Mouse (Mus musculus) left cerebral cortex, postnatal 36 days (tissue): ENCODE measurements at regions not wholly inside any gene's neighbourhood (a gene's known extent, or its start where the extent isn't known, plus 50 kb on each side); places are given as distances from the start of the nearest gene placed in this dataset.

Experiments
- DNase-seq, 2 experiments: peaks; one replicate each; pipeline ENCODE4 v3.0.0; 2021 to 2022; ENCODE audit warnings: low spot score in 2 of 2, mixed read lengths in 1 of 2
- intact Hi-C: fragments of 180-260 bp; cut with DNase I; formaldehyde crosslinking; loops from one replicate; pipeline ENCODE4 v1.15.1; 2025

GRCm38 (mm10) chr10:68378212-68378611, 99.7 kb upstream of the Arid5b start:
- intact Hi-C loops, result no loop called here
- no peak for DNase-seq

DNA sequence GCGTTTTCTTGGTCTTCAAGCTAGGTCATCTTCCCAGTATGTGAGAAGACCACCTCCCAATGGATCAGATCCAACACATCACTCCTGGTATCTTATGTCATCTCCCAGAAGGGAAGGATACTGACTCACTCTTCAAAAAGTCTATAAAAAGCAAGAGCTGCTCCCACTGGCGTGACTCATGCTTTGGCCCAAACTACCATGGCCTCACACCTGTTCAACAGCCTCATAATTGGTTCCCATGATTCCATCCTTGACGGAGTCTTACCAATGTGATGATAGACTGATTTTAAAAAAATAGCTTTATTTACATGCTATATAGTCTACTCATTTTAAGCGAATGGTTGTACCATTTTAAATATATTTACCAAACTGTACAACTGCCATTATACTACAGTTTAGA, 98.9 kb upstream of the Arid5b start:
- intact Hi-C loops, result no loop called here
- no peak for DNase-seq

GRCm38 (mm10) chr10:68373875-68374274, 95.3 kb upstream of the Arid5b start:
- intact Hi-C loops, result no loop called here

GRCm38 (mm10) chr10:68371785-68372184, 93.2 kb upstream of the Arid5b start:
- intact Hi-C loops, result no loop called here

More at GRCm38 (mm10) chr10:68373875-68374274, 95.3 kb upstream of the Arid5b start:
- no peak for DNase-seq

DNA sequence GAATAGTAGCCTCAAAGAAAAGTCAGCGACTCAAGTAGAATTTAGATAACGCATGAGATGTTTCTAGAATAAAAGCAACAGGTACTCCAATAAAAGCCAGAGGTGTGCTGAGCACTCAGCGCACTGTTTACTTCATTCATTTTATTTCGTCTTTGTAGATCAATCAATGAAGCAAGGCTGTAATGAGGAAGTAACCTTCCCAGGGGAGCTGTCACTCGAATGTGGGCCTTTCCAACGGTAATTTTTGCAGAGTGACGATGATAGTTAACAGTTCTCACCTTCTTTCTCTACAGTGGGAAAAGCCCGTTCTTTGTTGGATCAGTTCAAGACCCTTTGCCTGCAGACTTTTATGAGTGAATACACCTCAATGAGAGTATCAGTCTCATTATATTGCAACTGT, 92.4 kb upstream of the Arid5b start:
- intact Hi-C loops, result no loop called here
- DNase-seq, result no peak

More at GRCm38 (mm10) chr10:68371785-68372184, 93.2 kb upstream of the Arid5b start:
- DNase-seq, result no peak

- no peak for DNase-seq
- intact Hi-C loops, result no loop called here
Observed at GRCm38 (mm10) chr10:68366796-68367195, 88.3 kb upstream of the Arid5b start.

DNA sequence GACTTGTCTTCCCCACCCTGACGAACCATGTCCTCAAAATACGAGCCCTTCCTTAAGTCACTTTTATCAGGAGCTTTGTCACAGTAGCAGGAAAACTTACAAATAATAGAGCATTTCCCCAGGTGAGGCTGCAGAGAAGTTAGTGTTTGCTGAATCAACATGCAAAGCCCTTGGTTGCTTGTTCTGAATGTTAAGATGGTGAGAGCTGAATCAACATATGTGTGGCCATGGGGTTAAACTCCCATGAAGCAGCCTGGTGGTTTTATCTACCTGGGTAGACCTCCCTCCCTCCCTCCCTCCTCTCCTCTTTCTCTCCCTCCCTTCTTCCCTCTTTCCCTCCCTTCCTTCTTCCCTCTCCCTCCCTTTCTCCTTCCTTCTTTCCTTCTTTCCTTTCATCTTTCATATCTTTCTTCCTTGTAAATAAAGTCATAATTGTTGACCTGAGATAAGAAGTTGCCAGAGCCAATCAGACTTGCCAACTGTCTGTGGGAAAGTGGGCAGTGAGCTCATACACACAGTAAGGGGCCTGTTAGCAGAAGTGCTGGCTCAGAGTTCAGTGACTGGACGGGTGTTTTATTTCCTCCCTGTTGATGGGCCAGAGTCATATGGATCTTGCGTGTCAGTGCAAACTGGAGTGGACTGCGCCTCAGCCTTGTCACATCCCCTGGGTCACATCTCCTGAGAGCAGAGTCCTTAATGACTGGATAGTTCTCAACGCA, 82.4 kb upstream of the Arid5b start:
- intact Hi-C loops, result no loop called here
- no peak for DNase-seq

- intact Hi-C loops, result no loop called here
- DNase-seq, result no peak
Observed at GRCm38 (mm10) chr10:68359135-68359534, 80.6 kb upstream of the Arid5b start.

DNA sequence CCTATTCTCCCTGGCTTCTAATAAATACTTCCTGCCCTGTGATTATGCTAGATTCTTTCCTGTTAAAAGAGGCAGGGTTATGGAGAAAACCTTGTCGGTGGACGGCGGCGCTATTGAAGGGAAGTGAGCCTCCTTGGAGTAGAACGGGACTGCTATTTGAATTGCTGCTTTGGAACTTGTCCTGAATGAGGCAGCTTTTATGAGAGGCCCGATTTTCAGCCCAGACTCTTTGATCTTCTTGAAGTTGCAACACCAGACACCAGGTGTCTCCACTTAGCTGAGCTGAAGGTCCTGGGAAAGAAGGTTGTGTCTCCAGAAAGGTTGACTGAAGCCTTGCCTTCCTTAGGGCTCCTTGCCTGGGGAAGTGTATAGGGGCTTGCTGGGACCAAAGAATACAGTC, 78.4 kb upstream of the Arid5b start:
- no peak for DNase-seq
- intact Hi-C loops, result no loop called here

- DNase-seq, result no peak
- intact Hi-C loops, result no loop called here
Observed at GRCm38 (mm10) chr10:68356521-68356920, 78.0 kb upstream of the Arid5b start.

DNA sequence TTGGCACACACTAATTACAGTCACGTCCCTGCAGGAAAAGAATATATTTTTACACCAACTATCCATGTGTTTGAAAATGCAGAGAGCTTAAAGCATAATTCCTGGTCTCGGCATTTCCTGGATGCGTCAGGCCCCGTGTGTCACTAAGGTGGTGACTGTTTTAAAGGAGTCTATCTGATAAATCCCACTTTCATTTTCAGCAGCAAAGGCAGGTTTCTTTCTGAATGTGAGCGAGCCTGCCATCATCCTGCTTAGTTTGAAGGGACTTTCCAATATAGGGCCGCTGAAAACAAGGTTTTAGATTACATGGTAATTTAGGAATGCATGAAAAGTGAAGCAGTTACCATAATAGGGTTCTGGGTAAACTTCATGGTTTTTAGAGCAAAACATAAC, 77.5 kb upstream of the Arid5b start:
- no peak for DNase-seq

DNA sequence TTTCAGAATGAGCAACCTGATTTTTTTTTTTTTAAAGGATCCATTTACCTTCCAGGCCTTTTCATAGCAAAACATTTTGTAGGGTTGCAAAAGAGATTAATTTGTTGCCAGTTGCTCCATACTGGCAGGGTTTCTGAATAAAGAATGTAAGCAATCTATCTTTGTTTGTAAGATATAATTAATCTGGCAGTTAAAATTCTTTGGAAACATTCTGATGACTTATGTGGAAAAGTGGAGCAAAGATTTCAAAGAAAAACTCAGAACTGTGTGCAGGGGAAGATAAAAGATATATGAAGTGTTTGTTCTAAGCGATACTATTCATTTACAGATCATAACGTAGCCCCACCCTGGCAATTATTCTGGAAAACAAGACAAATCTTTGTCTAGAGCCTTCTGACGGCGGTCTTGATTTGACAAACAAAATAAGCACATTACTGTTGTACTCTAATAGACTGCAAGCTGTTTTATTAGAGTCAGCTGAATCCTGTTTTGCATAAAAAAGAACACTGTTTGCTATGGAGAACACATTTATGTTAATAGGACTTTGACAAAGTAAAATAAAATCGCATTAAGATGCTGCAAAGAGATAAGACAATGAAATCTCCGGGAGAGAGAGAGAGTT, 77.0 kb upstream of the Arid5b start:
- intact Hi-C loops, result no loop called here
- no peak for DNase-seq

More for the DNA sequence above, 77.5 kb upstream of the Arid5b start:
- intact Hi-C loops, result no loop called here

GRCm38 (mm10) chr10:68354335-68355231, 76.0 kb upstream of the Arid5b start:
- intact Hi-C loops, result loop anchor here (5.0 kb wide), 1 partner anchor 77 kb away; the partner anchor contains the start of gene Arid5b
- DNase-seq, result no peak

DNA sequence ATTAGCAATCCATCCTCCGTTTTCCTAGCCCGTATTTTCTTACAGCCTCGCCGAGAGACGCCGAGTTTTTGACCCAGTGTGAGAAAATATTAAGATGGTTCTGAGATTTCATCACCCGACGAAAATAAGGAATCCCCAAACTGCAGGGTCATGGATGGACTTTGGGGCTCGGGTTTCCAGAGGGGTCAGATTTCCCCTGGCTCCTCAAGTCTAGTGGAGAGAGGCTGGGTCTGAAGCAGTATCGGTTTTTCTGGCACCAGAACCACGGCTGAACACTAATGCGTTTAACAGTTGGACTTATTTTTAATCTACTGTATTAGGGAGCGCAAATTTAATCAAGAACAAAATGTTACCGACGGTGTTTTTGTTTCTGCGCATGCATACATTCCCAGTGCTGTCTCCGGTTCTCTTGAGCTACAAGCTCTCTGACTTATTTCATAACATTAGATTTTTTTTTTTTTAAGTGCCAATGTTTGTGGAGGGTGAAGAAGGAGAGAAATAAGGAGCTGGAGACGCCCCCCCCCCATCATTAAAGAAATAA, 75.2 kb upstream of the Arid5b start:
- DNase-seq, result no peak
- intact Hi-C loops, result loop anchor here (5.0 kb wide), 1 partner anchor 76 kb away; the partner anchor contains the start of gene Arid5b

- DNase-seq, result no peak
- intact Hi-C loops, result loop anchor here (5.0 kb wide), 1 partner anchor 75 kb away; the partner anchor contains the start of gene Arid5b
Observed at GRCm38 (mm10) chr10:68351841-68352555, 73.5 kb upstream of the Arid5b start.

DNA sequence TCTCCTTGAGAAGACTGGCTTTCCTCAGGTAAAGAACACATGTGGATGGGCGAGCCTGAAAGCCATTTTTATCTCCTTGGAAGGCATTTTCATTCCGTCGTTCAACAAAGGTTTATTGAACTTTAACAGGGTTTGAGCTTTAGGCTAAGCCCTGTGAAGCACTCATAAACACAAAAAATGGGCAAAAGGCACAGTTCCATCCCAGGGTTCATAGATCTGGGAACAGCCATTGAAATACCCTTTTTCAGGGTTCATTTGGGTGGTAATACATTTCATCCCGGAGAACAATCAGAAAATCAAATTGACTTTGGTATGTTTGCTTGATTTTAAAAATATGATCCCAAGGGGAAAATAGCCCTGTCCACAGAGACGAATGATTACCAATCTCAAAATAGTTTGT, 72.9 kb upstream of the Arid5b start:
- intact Hi-C loops, result loop anchor here (5.0 kb wide), 1 partner anchor 74 kb away; the partner anchor contains the start of gene Arid5b

GRCm38 (mm10) chr10:68350798-68351197, 72.3 kb upstream of the Arid5b start:
- DNase-seq, result no peak
- intact Hi-C loops, result loop anchor here (5.0 kb wide), 1 partner anchor 73 kb away; the partner anchor contains the start of gene Arid5b

More for the DNA sequence above, 72.9 kb upstream of the Arid5b start:
- no peak for DNase-seq

DNA sequence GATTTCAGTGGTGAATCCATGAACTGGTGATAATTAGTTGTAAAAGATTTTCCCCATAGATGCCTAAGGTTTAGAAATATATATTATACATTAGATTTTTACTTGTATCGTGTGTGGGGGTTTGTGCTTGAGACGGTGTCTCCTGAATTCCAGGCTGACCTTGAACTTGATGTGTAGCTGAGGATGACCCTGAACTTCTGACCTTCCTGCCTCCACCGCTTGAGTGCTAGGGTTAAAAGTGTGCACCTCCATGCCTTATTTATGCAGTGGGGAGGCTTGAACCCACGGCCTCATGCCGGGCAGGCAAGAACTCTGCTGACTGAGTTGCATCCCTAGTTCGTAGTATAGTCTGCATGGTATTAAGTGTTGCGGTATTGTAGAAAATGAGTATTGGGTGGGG, 69.3 kb upstream of the Arid5b start:
- intact Hi-C loops, result no loop called here
- no peak for DNase-seq
